Mouse (Mus musculus): Measurements from ENCODE around the gene Chst7. TPM values are rescaled to one million over a fixed set of nuclear protein-coding genes. Genes with fewer than 3 reads are reported as not detected.

Gene Chst7
- total RNA-seq (2022) = 1 to 10 TPM in 3 of 4 experiments, under 1 TPM in 1; 0.94 to 1.6 (median 1.4) TPM

GRCm38 (mm10) chrX:20059381-20059971, at the start of gene Chst7:
Gene Chst7 (plus strand): TSS chrX:20059560.
- peak; percentile 63 for DNase-seq

GRCm38 (mm10) chrX:20012211-20012610, 47.1 kb upstream of the Chst7 start:
- DNase-seq = no peak

DNA sequence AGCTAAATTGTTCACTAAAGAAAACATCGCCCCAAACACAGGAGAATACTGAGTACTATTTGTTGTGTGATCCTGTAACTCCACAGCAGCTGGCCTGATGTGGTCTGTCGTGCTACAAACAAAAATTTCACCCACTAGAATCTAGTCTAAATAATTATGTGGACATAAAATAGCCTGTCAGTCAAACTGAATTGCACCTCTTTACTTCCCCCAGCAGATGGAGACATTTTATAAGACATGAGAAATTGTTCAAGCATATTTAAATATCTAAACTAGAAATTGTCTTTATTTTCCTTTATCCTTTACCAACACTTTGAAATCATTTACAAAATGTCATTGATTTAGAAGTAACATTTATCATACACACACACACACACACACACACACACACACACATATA, 38.4 kb upstream of the Chst7 start:
- DNase-seq = no peak

- peak; percentile 1 for DNase-seq
Observed at GRCm38 (mm10) chrX:20060096-20060768, 872 bp downstream of the Chst7 start.

GRCm38 (mm10) chrX:20060769-20061315, 1.5 kb downstream of the Chst7 start:
- DNase-seq = no peak

DNA sequence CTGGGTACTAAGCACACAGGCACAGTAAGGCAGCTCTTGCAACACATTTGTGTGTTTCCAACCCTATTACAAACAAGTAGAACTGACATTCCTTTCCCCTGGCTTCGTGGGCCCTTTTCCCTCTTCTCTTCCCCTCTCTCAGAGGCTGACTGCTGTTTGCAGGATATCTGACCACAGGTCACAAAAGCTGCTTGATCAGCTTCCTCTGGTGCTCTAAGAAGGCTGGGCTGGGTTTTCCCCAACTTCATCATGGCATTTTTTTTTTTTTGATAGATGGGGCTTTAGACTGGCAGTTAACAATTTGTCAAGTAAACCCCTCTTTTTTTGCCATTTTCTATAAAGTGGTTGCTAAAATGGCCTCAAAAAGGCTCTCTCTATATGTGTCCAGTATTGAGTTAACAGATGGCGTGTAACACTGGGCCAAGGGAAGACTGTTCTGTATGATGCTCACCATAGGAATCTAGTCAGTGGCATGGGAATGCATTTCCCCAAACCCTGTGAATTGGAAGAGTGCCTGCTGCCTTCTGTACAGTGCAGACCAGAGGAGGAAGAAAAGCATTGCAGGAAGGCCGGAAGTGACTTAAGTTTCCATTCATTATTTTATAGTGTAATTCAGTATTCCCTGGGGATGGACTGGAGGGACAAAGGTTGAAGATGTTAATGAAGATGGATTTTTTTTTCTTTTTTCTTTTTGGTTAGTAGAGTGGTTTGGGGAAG, 2.6 kb downstream of the Chst7 start:
- DNase-seq = no peak

GRCm38 (mm10) chrX:20066636-20067035, 7.3 kb downstream of the Chst7 start:
- no peak for DNase-seq

DNA sequence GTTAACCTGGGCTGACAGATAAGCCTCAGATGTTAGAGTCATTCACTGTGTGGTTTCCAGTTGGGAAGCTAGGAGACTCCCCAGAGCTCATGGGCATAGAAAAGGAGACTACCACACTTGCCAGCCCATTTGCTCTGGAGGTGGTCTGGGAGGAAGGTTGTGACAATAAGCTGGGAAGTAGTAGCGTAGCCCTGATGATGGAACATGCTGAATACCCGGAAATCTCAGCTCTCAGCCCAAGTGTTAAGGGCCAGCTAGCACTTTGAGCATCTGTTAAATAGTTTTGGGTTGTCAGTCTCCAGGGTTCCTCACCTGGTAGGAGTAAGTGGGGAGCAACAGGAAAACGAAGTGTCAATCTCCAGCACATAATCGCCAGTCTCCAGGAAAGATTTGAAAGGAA, 10.8 kb downstream of the Chst7 start:
- no peak for DNase-seq

DNA sequence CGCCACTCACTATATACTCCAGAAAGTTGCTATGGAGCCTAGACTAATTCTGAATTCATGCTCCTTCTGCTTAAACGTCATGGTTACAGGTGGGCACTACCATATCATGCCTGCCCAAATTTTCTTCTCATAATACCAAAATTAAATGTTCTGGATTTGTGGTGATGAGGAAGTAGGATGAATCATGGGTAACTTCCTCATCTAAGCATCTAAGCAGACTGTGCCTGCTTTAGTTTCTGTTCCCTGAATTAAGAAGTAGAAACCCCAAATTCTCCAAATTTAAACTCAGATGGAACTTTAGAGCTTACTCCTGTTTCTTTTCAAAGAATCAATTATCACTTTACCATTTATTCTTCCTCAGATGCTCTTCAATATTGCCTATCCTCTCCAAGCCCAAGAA, 58.4 kb downstream of the Chst7 start:
- no peak for DNase-seq

GRCm38 (mm10) chrX:20125481-20125880, 66.1 kb downstream of the Chst7 start:
- no peak for DNase-seq

DNA sequence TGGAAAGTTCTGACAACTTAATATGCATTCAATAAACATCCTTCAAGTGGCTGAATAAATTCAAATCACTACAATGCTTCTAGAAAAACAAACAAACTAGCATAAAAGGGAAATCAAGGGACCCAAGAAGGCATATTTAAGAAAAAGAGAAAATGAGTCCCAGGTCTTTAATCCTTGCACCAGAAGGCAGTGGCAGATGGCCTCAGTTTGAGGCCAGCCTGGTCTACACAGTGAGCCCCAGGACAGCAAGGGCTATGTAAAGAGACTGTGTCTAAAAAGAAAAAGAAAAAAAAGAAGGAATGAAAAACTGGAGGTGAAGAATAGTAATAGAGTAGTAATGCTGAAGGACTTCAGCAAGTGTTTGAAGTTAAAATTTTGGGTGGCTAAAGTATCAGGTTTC, 69.6 kb downstream of the Chst7 start:
- DNase-seq = no peak

GRCm38 (mm10) chrX:20129466-20129865, 70.1 kb downstream of the Chst7 start:
- no peak for DNase-seq

Other genes with a start within 250 kb of the Chst7 start
- gene Slc9a7, start 232.2 kb downstream of the Chst7 start, total RNA-seq (2022) = 10 to 100 TPM; 22.2 to 62.4 (median 40.4) TPM